Mouse (Mus musculus) lung, postnatal 10 days (tissue): ENCODE results near the gene Dnhd1.
A peak's percentile ranks its signal among the peaks of the same experiment; 100 is the strongest.
"Not testable (repeated sequence)": the region's sequence is repeated elsewhere in the genome, so short reads cannot be mapped to it uniquely, and the experiment has no call there.

Experiments
- DNase-seq: peaks from one replicate; pipeline ENCODE4 v3.0.0; 2021

Gene Dnhd1

GRCm38 (mm10) chr7:105640894-105641255 is 9.8 kb upstream of the Dnhd1 start:
- no peak for DNase-seq

GRCm38 (mm10) chr7:105641936-105642335 is 8.7 kb upstream of the Dnhd1 start:
- no peak for DNase-seq

- no peak for DNase-seq
Measured at GRCm38 (mm10) chr7:105685541-105686197, 35.0 kb downstream of the Dnhd1 start.

- DNase-seq = no peak
Measured at GRCm38 (mm10) chr7:105690875-105691274, 40.2 kb downstream of the Dnhd1 start.

GRCm38 (mm10) chr7:105703184-105703583 is 52.6 kb downstream of the Dnhd1 start:
- no peak for DNase-seq

- DNase-seq = no peak
Measured at GRCm38 (mm10) chr7:105703816-105704215, 53.2 kb downstream of the Dnhd1 start.

GRCm38 (mm10) chr7:105708733-105709132 is 58.1 kb downstream of the Dnhd1 start:
- DNase-seq = no peak

GRCm38 (mm10) chr7:105715366-105715765 is 64.7 kb downstream of the Dnhd1 start:
- no peak for DNase-seq

GRCm38 (mm10) chr7:105721916-105722315 is 71.3 kb downstream of the Dnhd1 start:
- no peak for DNase-seq

GRCm38 (mm10) chr7:105726144-105726979 is 75.7 kb downstream of the Dnhd1 start:
- DNase-seq = peak; percentile 73

GRCm38 (mm10) chr7:105726980-105727325 is 76.3 kb downstream of the Dnhd1 start:
- no peak for DNase-seq

- DNase-seq = no peak
Measured at GRCm38 (mm10) chr7:105728701-105729428, 78.2 kb downstream of the Dnhd1 start.

GRCm38 (mm10) chr7:105733836-105734235 is 83.2 kb downstream of the Dnhd1 start:
- DNase-seq = no peak

GRCm38 (mm10) chr7:105734826-105735225 is 84.2 kb downstream of the Dnhd1 start:
- DNase-seq = no peak

GRCm38 (mm10) chr7:105735464-105735863 is 84.8 kb downstream of the Dnhd1 start:
- not testable (repeated sequence) for DNase-seq

GRCm38 (mm10) chr7:105736264-105736901 is 85.8 kb downstream of the Dnhd1 start, which contains the start of gene Ilk:
Gene Ilk, plus strand, starts transcription at chr7:105736592.
- DNase-seq = peak; percentile 95

- peak; percentile 52 for DNase-seq
Measured at GRCm38 (mm10) chr7:105736911-105737521, 86.4 kb downstream of the Dnhd1 start, which contains the start of gene Rrp8. Gene Rrp8, minus strand, starts transcription at chr7:105737385.

GRCm38 (mm10) chr7:105737648-105738047 is 87.0 kb downstream of the Dnhd1 start:
- no peak for DNase-seq

- DNase-seq = no peak
Measured at GRCm38 (mm10) chr7:105738286-105738685, 87.7 kb downstream of the Dnhd1 start.

GRCm38 (mm10) chr7:105738948-105739347 is 88.3 kb downstream of the Dnhd1 start:
- DNase-seq = peak; percentile 93

GRCm38 (mm10) chr7:105740089-105740795 is 89.6 kb downstream of the Dnhd1 start:
- no peak for DNase-seq

- DNase-seq = no peak
Measured at GRCm38 (mm10) chr7:105740851-105741250, 90.2 kb downstream of the Dnhd1 start.
